In genomic region chr12:33174675-33175357, GRCm38 (mm10) we compare ENCODE assay signal across 12 mouse cellular contexts. TPM values are rescaled to one million over a fixed set of nuclear protein-coding genes. Genes with fewer than 3 reads are reported as not detected.
A peak's percentile ranks its signal among the peaks of the same experiment; 100 is the strongest.
DNase-seq lines count a peak whose midpoint lies in the region; ATAC-seq and TF ChIP-seq lines count a peak whose summit lies in the region.
"Had no signal": no experiment of that assay in that cellular context is flagged by ENCODE, and none has a peak within 500 bp of the region (broad histone marks: within the 10 kb centered on the region; RNA-seq: fewer than 3 reads in every experiment).

No protein-coding gene starts in this region.

- TF ChIP-seq POLR2A in kidney, adult 2 months (IDR thresholded peaks at IDR 0.05; ENCODE audit: low read depth, low read length), result no peak
- no peak for TF ChIP-seq POLR2A in spleen, adult 2 months (IDR thresholded peaks at IDR 0.05; ENCODE audit: low read depth, low read length)

- no peak overlapping the region; the same call in 1 of the 2 replicates for H3K9ac ChIP-seq in kidney, embryonic 14.5 days (ENCODE audit: low read depth, low read length)
- 0 out of 2 replicates have a peak overlapping the region, but pooled peaks have one; percentile 7 for H3K9ac ChIP-seq in embryonic facial prominence, embryonic 14.5 days (ENCODE audit: low read depth, low read length)
- H3K9ac ChIP-seq: limb, embryonic 13.5 days; stomach, embryonic 15.5 days had no signal

- no peak overlapping the region for H3K4me3 ChIP-seq in kidney, adult 2 months (ENCODE audit: insufficient read depth, low read depth, low read length)
- no peak overlapping the region for H3K4me3 ChIP-seq in kidney, embryonic 14.5 days (ENCODE audit: low read length)
- no peak overlapping the region for H3K4me3 ChIP-seq in spleen, adult 2 months (ENCODE audit: extremely low read depth, insufficient read depth, insufficient read length)
- H3K4me3 ChIP-seq in embryonic facial prominence, embryonic 14.5 days (ENCODE audit: low read depth, low read length), result no peak overlapping the region

- no peak overlapping the region for H3K4me2 ChIP-seq in kidney, embryonic 14.5 days (replicated peaks; ENCODE audit: low read depth, low read length)
- no peak overlapping the region for H3K4me2 ChIP-seq in embryonic facial prominence, embryonic 14.5 days (ENCODE audit: low read depth, low read length)

- H3K27ac ChIP-seq in kidney, adult 2 months (ENCODE audit: insufficient read depth, low read depth, low read length), result no peak overlapping the region
- H3K27ac ChIP-seq in kidney, embryonic 14.5 days (ENCODE audit: low read depth, low read length), result no peak overlapping the region
- H3K27ac ChIP-seq in spleen, adult 2 months (ENCODE audit: insufficient read depth, low read length), result peak overlapping the region; percentile 21; the same call in 1 of the 2 replicates
- H3K27ac ChIP-seq in embryonic facial prominence, embryonic 14.5 days (replicated peaks; ENCODE audit: low read depth, low read length), result no peak overlapping the region
- H3K27ac ChIP-seq: limb, embryonic 13.5 days; stomach, embryonic 15.5 days had no signal

- no peaks in the 10 kb centered on the region for H3K36me3 ChIP-seq in kidney, adult 2 months (ENCODE audit: control insufficient read depth, insufficient read depth, low read length)
- H3K36me3 ChIP-seq in kidney, embryonic 14.5 days (ENCODE audit: control insufficient read depth, insufficient read depth, low read length), result no peaks in the 10 kb centered on the region
- H3K36me3 ChIP-seq in spleen, adult 2 months (ENCODE audit: control insufficient read depth, insufficient read depth, low read length), result no peaks in the 10 kb centered on the region
- H3K36me3 ChIP-seq in embryonic facial prominence, embryonic 14.5 days (ENCODE audit: control insufficient read depth, insufficient read depth, low read length), result no peaks in the 10 kb centered on the region
- H3K36me3 ChIP-seq: limb, embryonic 13.5 days had no signal

- 70% methylated on average over 10 of the region's 10 CpGs for WGBS in kidney, adult 2 months
- 68% methylated on average over 10 of the region's 10 CpGs for WGBS in kidney, embryonic 14.5 days
- 81% methylated on average over 10 of the region's 10 CpGs for WGBS in spleen, adult 2 months
- WGBS in embryonic facial prominence, embryonic 14.5 days, result 53% methylated on average over 10 of the region's 10 CpGs

- peaks cover 17% of the 10 kb centered on the region for H3K4me1 ChIP-seq in kidney, adult 2 months (ENCODE audit: control insufficient read depth, insufficient read depth, low read length)
- H3K4me1 ChIP-seq in kidney, embryonic 14.5 days (ENCODE audit: control insufficient read depth, insufficient read depth, low read length), result peaks cover 13% of the 10 kb centered on the region
- H3K4me1 ChIP-seq in spleen, adult 2 months (ENCODE audit: control insufficient read depth, insufficient read depth, insufficient read length), result peaks cover 24% of the 10 kb centered on the region; the same call in 1 of the 2 replicates
- H3K4me1 ChIP-seq in embryonic facial prominence, embryonic 14.5 days (ENCODE audit: control insufficient read depth, insufficient read depth, low read length), result peaks cover 22% of the 10 kb centered on the region

- H3K27me3 ChIP-seq in kidney, adult 2 months (replicated peaks; ENCODE audit: control insufficient read depth, insufficient read depth, low read length), result no peaks in the 10 kb centered on the region
- no peaks in the 10 kb centered on the region for H3K27me3 ChIP-seq in kidney, embryonic 14.5 days (ENCODE audit: control insufficient read depth, insufficient read depth, low read length)
- H3K27me3 ChIP-seq in spleen, adult 2 months (ENCODE audit: control insufficient read depth, insufficient read depth, low read length), result no peaks in the 10 kb centered on the region
- no peaks in the 10 kb centered on the region for H3K27me3 ChIP-seq in embryonic facial prominence, embryonic 14.5 days (replicated peaks; ENCODE audit: control insufficient read depth, insufficient read depth, low read length)
- H3K27me3 ChIP-seq: limb, embryonic 13.5 days; stomach, embryonic 15.5 days had no signal

- no peaks in the 10 kb centered on the region for H3K9me3 ChIP-seq in kidney, embryonic 14.5 days (ENCODE audit: control insufficient read depth, low read length)
- H3K9me3 ChIP-seq in embryonic facial prominence, embryonic 14.5 days (ENCODE audit: control insufficient read depth, low read length), result no peaks in the 10 kb centered on the region
- H3K9me3 ChIP-seq: limb, embryonic 13.5 days; stomach, embryonic 15.5 days had no signal

- no peak for TF ChIP-seq CTCF in kidney, adult 2 months (conservative IDR thresholded peaks at IDR 0.05; ENCODE audit: insufficient read depth, insufficient read length, low read depth, low read length)
- no peak for TF ChIP-seq CTCF in spleen, adult 2 months (IDR thresholded peaks at IDR 0.05; ENCODE audit: extremely low read depth, insufficient read depth, insufficient read length, insufficient replicate concordance)

- peak; percentile 24 for DNase-seq in kidney, adult 2 months
- no peak for DNase-seq in spleen, adult 2 months (ENCODE audit: low read depth in 1 of 2, low spot score in 2 of 2)
- no peak for DNase-seq in spleen, postnatal 10 days (ENCODE audit: low spot score in 2 of 2)
- no peak for DNase-seq in embryonic facial prominence, embryonic 14.5 days (ENCODE audit: low spot score)
- no peak for DNase-seq in urinary bladder, postnatal 14 days (ENCODE audit: low spot score)
- no peak for DNase-seq in embryo, embryonic 9.5 days (ENCODE audit: extremely low spot score)
- DNase-seq: cerebellum, adult 2 months; right cerebral cortex, postnatal 14 days; thymus, postnatal 4 days had no signal

- ATAC-seq in kidney, embryonic 14.5 days (ENCODE audit: low FRiP score, low TSS enrichment), result no peak; the same call in 1 of the 2 replicates
- ATAC-seq in embryonic facial prominence, embryonic 14.5 days (ENCODE audit: low read depth), result no peak

RNA-seq across cellular contexts. Expression of gene Atxn7l1, which starts 27.3 kb away (rescaled TPM):
- 22.0 and 23.7 TPM in 2 replicates for polyA plus RNA-seq in kidney, adult 2 months (2012; rRNA removed)
- polyA plus RNA-seq in kidney, embryonic 14.5 days (2014; fragmentation: Nextera tagmentation; extraction: Ambion mirVana), result 14.3 and 16.5 TPM in 2 replicates
- polyA plus RNA-seq in spleen, adult 2 months (2012; rRNA removed), result 36.5 and 37.1 TPM in 2 replicates
- polyA plus RNA-seq in embryonic facial prominence, embryonic 14.5 days (2014; fragmentation: Nextera tagmentation; extraction: Ambion mirVana), result 11.4 and 13.0 TPM in 2 replicates
